Mouse (Mus musculus) intestine, embryonic 16.5 days (tissue): ENCODE data around the gene Fbp2. TPM values are rescaled to one million over a fixed set of nuclear protein-coding genes. Genes with fewer than 3 reads are reported as not detected.

Experiments used
- ATAC-seq: fragments of 200-750 bp; cut with Nextera tagmentation; 2 replicates; pipeline ENCODE4 v1.8.0; 2017; ENCODE audit warnings: moderate TSS enrichment, moderate library complexity
- H3K27ac ChIP-seq: fragments of 300-500 bp; sonication (generic); 2 replicates; pipeline ENCODE4 v1.5.1; 2014; ENCODE audit warnings: mild to moderate bottlenecking, low read length
- H3K27me3 ChIP-seq: fragments of 300-500 bp; sonication (generic); replicated peaks from 2 replicates; pipeline ENCODE4 v1.6.1; 2014; ENCODE audit warnings: low read length, control low read depth, mixed read lengths; ENCODE audit not compliant: control insufficient read depth, insufficient read depth
- H3K36me3 ChIP-seq: fragments of 300-500 bp; sonication (generic); 2 replicates; pipeline ENCODE4 v1.6.1; 2014; ENCODE audit warnings: low read length, control low read depth; ENCODE audit not compliant: control insufficient read depth, insufficient read depth
- H3K4me1 ChIP-seq: fragments of 300-500 bp; sonication (generic); 2 replicates; pipeline ENCODE4 v1.6.1; 2014; ENCODE audit warnings: low read length, control low read depth, mixed read lengths; ENCODE audit not compliant: control insufficient read depth, insufficient read depth
- H3K4me2 ChIP-seq: fragments of 300-500 bp; sonication (generic); 2 replicates; pipeline ENCODE4 v1.6.1; 2014; ENCODE audit warnings: low read depth, low read length, control low read depth
- H3K4me3 ChIP-seq: fragments of 300-500 bp; sonication (generic); 2 replicates; pipeline ENCODE4 v1.5.1; 2014; ENCODE audit warnings: mild to moderate bottlenecking, low read length
- H3K9ac ChIP-seq: fragments of 300-500 bp; sonication (generic); 2 replicates; pipeline ENCODE4 v1.6.1; 2014; ENCODE audit warnings: low read depth, low read length
- H3K9me3 ChIP-seq: fragments of 300-500 bp; sonication (generic); 2 replicates; pipeline ENCODE4 v1.6.1; 2016; ENCODE audit warnings: low read length, control low read depth; ENCODE audit not compliant: control insufficient read depth
- whole genome bisulfite sequencing: fragments of 180-500 bp; shearing (Covaris S2); extraction: QIAGEN DNeasy Blood & Tissue Kit; methylation state at CpG from one replicate; pipeline ENCODE4 v1.1.7; 2014; 5-methylcytosine and 5-hydroxymethylcytosine counted together
- polyA plus RNA-seq: library from polyadenylated mRNA; unstranded; fragments of >200 nt; fragmentation: Nextera tagmentation; extraction: Ambion mirVana; gene quantifications from 2 replicates; pipeline ENCODE4 v1.2.1, GENCODE M21; 2015

Fbp2 gene
- 406 and 487 TPM in 2 replicates for polyA plus RNA-seq

GRCm38 (mm10) chr13:62857941-62858915 lies at the start of gene Fbp2:
Gene Fbp2 (minus strand): TSS chr13:62858422.
- H3K27ac ChIP-seq = peak within 1 kb of the TSS; percentile 92
- peak; percentile 94 for ATAC-seq
- H3K9ac ChIP-seq = peak within 1 kb of the TSS; percentile 51
- peak within 1 kb of the TSS; percentile 75 for H3K4me2 ChIP-seq
- H3K4me3 ChIP-seq = peak within 1 kb of the TSS; percentile 49
- no peaks in the 10 kb centered on the region for H3K27me3 ChIP-seq
- no peaks in the 10 kb centered on the region for H3K9me3 ChIP-seq
- H3K4me1 ChIP-seq = peaks cover 12% of the 10 kb centered on the region
- WGBS = 47% methylated on average over 21 of the region's 21 CpGs
- H3K36me3 ChIP-seq = no peaks in the 10 kb centered on the region

- H3K9me3 ChIP-seq = no peaks in the 10 kb centered on the region
- ATAC-seq = no peak; the same call in 1 of the 2 replicates
- no peaks in the 10 kb centered on the region for H3K36me3 ChIP-seq
- 67% methylated on average over 14 of the region's 14 CpGs for whole genome bisulfite sequencing
- H3K27ac ChIP-seq = peak overlapping the region; percentile 81
- no peak overlapping the region for H3K4me3 ChIP-seq
- H3K4me2 ChIP-seq = peak overlapping the region; percentile 29; the same call in 1 of the 2 replicates
- 0 out of 2 replicates have a peak overlapping the region, but pooled peaks have one; percentile 38 for H3K9ac ChIP-seq
- H3K4me1 ChIP-seq = peaks cover 6% of the 10 kb centered on the region
- H3K27me3 ChIP-seq = no peaks in the 10 kb centered on the region
These were observed 49.4 kb upstream of the Fbp2 start for GRCm38 (mm10) chr13:62907527-62908162.

GRCm38 (mm10) chr13:62901139-62901538 lies 42.9 kb upstream of the Fbp2 start:
- H3K4me1 ChIP-seq = no peaks in the 10 kb centered on the region
- H3K27ac ChIP-seq = no peak overlapping the region
- no peak overlapping the region for H3K4me2 ChIP-seq
- ATAC-seq = no peak
- no peaks in the 10 kb centered on the region for H3K27me3 ChIP-seq
- H3K9me3 ChIP-seq = no peaks in the 10 kb centered on the region
- no peaks in the 10 kb centered on the region for H3K36me3 ChIP-seq
- no peak overlapping the region for H3K9ac ChIP-seq
- H3K4me3 ChIP-seq = no peak overlapping the region

GRCm38 (mm10) chr13:62897927-62898646 lies 39.9 kb upstream of the Fbp2 start:
- Histone ChIP-seq H3K36me3 (no peaks in the 10 kb centered on the region), H3K9me3 (no peaks in the 10 kb centered on the region), H3K9ac (no peak overlapping the region), H3K4me1 (no peaks in the 10 kb centered on the region), H3K27me3 (no peaks in the 10 kb centered on the region), H3K4me3 (no peak overlapping the region), H3K27ac (no peak overlapping the region), H3K4me2 (no peak overlapping the region)
- WGBS = 84% methylated on average over 4 of the region's 4 CpGs
- no peak for ATAC-seq

- H3K27ac ChIP-seq = peak overlapping the region; percentile 63; the same call in 1 of the 2 replicates
These were observed 35.0 kb upstream of the Fbp2 start for GRCm38 (mm10) chr13:62893044-62893842.

GRCm38 (mm10) chr13:62889311-62889710 lies 31.1 kb upstream of the Fbp2 start:
- 75% methylated on average over 2 of the region's 2 CpGs for whole genome bisulfite sequencing
- H3K27ac ChIP-seq = no peak overlapping the region
- H3K4me3 ChIP-seq = no peak overlapping the region
- no peak overlapping the region for H3K4me2 ChIP-seq
- H3K9me3 ChIP-seq = no peaks in the 10 kb centered on the region
- no peak overlapping the region for H3K9ac ChIP-seq
- ATAC-seq = no peak
- no peaks in the 10 kb centered on the region for H3K36me3 ChIP-seq
- 0 out of 2 replicates have a peak, but pooled peaks cover 2% of the 10 kb centered on the region for H3K27me3 ChIP-seq
- H3K4me1 ChIP-seq = 0 out of 2 replicates have a peak, but pooled peaks cover 5% of the 10 kb centered on the region

More at GRCm38 (mm10) chr13:62893044-62893842, 35.0 kb upstream of the Fbp2 start:
- Histone ChIP-seq H3K4me2 (no peak overlapping the region), H3K9me3 (no peaks in the 10 kb centered on the region), H3K4me3 (no peak overlapping the region), H3K27me3 (no peaks in the 10 kb centered on the region), H3K36me3 (no peaks in the 10 kb centered on the region), H3K4me1 (no peaks in the 10 kb centered on the region), H3K9ac (no peak overlapping the region)
- ATAC-seq = peak; percentile 88
- WGBS = 66% methylated on average over 9 of the region's 9 CpGs

GRCm38 (mm10) chr13:62887712-62888441 lies 29.7 kb upstream of the Fbp2 start, which contains the start of gene Fbp1:
Gene Fbp1 (minus strand): TSS chr13:62888282.
- H3K27me3 ChIP-seq = 0 out of 2 replicates have a peak, but pooled peaks cover 2% of the 10 kb centered on the region
- peak; percentile 91 for ATAC-seq
- 0 out of 2 replicates have a peak, but pooled peaks cover 5% of the 10 kb centered on the region for H3K4me1 ChIP-seq
- H3K36me3 ChIP-seq = no peaks in the 10 kb centered on the region
- no peaks in the 10 kb centered on the region for H3K9me3 ChIP-seq
- no peak within 1 kb of the TSS for H3K27ac ChIP-seq
- peak within 1 kb of the TSS; percentile 52 for H3K4me2 ChIP-seq
- 4% methylated on average over 29 of the region's 29 CpGs for WGBS
- H3K9ac ChIP-seq = peak within 1 kb of the TSS; percentile 51
- H3K4me3 ChIP-seq = peak within 1 kb of the TSS; percentile 37

- no peak for ATAC-seq
- H3K27ac ChIP-seq = no peak overlapping the region
- no peaks in the 10 kb centered on the region for H3K36me3 ChIP-seq
- no peaks in the 10 kb centered on the region for H3K9me3 ChIP-seq
- H3K4me3 ChIP-seq = no peak overlapping the region
- no peak overlapping the region for H3K9ac ChIP-seq
- 0 out of 2 replicates have a peak, but pooled peaks cover 8% of the 10 kb centered on the region for H3K4me1 ChIP-seq
- 89% methylated on average over 3 of the region's 3 CpGs for WGBS
- no peak overlapping the region for H3K4me2 ChIP-seq
- H3K27me3 ChIP-seq = 0 out of 2 replicates have a peak, but pooled peaks cover 2% of the 10 kb centered on the region
These were observed 26.3 kb upstream of the Fbp2 start for GRCm38 (mm10) chr13:62884536-62884935.
